Mouse (Mus musculus) testis, adult 2 months (tissue): ENCODE data around the gene 1810043G02Rik. TPM values are rescaled to one million over a fixed set of nuclear protein-coding genes. Genes with fewer than 3 reads are reported as not detected.
"Not testable (repeated sequence)": the region's sequence is repeated elsewhere in the genome, so short reads cannot be mapped to it uniquely, and the experiment has no call there.

Experiments
- H3K27ac ChIP-seq: fragments of 200-500 bp; 2 replicates; pipeline ENCODE4 v1.5.1; 2012; ENCODE audit warnings: low read depth, low read length; ENCODE audit not compliant: control insufficient read depth, insufficient read depth
- H3K27me3 ChIP-seq: fragments of 200-500 bp; 2 replicates; pipeline ENCODE4 v1.6.1; 2012; ENCODE audit warnings: mild to moderate bottlenecking, low read length, moderate library complexity; ENCODE audit not compliant: control insufficient read depth, insufficient read depth
- H3K36me3 ChIP-seq: fragments of 200-500 bp; 2 replicates; pipeline ENCODE4 v1.6.1; 2012; ENCODE audit warnings: mild to moderate bottlenecking, low read length; ENCODE audit not compliant: control insufficient read depth, insufficient read depth
- H3K4me1 ChIP-seq: fragments of 200-500 bp; 2 replicates; pipeline ENCODE4 v1.6.1; 2012; ENCODE audit warnings: low read length; ENCODE audit not compliant: control insufficient read depth, insufficient read depth
- H3K4me3 ChIP-seq: fragments of 200-500 bp; 2 replicates; pipeline ENCODE4 v1.5.1; 2012; ENCODE audit warnings: low read depth, mild to moderate bottlenecking, low read length, moderate library complexity, mixed read lengths; ENCODE audit not compliant: control insufficient read depth
- CTCF ChIP-seq: fragments of 200-500 bp; IDR thresholded peaks from 2 replicates; pipeline ENCODE4 v1.5.1; 2012; ENCODE audit warnings: low read depth, mild to moderate bottlenecking, inconsistent platforms, low read length, moderate library complexity; ENCODE audit not compliant: control insufficient read depth, insufficient read depth, insufficient replicate concordance
- POLR2A ChIP-seq: fragments of 200-500 bp; IDR thresholded peaks from 2 replicates; pipeline ENCODE4 v1.6.1; 2012; ENCODE audit warnings: low read depth, mild to moderate bottlenecking, inconsistent platforms, low read length, moderate library complexity; ENCODE audit not compliant: control insufficient read depth
- polyA plus RNA-seq: library from polyadenylated mRNA; depleted of rRNA; stranded (reverse); fragments of >200 nt; gene quantifications from 2 replicates; pipeline ENCODE4 v1.2.3, GENCODE M21; 2012; rRNA removed

The 1810043G02Rik gene
- 61.7 and 72.6 TPM in 2 replicates for polyA plus RNA-seq

DNA sequence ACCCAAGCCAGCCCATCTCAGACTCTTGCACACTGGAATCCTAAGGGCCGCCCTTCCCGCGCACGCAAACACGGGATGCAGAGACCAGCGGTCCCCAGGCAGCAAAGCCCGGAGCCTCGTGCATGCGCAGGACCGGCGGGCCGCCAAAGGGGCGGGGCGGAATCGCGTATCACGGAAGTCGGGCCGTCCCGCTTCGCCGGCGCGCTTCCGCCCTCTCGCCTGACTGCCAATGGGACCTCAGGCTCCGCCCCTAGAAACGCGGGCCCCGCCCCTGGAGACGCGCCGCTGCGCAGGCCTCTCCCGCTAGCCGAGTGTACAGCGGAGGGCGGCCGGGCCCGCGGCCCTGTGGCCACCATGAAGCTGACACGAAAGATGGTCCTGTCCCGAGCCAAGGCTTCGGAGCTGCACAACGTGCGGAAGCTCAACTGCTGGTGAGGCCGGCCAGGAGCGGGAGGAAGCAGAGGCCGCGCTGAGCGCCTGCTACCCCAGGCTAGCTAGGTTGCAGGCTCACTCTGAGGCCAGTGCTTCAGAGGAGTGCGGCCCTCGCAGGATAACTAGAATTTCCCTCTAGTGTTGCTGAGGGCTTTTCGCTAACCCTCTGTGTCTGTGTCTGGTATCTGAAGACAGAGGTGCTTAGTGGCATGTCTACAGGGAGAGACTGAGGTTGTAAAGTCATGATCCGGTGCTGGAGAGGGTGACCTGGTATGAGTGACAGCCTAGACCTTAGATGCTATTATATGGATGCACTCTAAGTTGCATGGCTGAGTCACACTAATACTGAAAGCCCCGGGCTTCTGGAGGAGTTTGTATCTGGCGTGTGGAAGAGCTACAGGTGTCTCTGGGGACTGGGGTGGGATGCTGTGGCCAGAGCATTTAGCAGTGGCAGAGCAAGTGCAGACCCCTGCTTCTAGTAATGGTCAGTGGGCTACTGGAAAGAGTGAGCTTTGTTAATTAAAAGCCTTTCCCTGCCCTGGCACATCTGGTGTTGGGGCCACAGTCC, at the start of gene 1810043G02Rik:
1810043G02Rik (plus strand) TSS at position 174 of the 1,000 bp plus-strand sequence.
- peak within 1 kb of the TSS; percentile 95 for H3K4me3 ChIP-seq
- peaks cover 2% of the 10 kb centered on the region for H3K4me1 ChIP-seq
- H3K36me3 ChIP-seq = no peaks in the 10 kb centered on the region
- H3K27me3 ChIP-seq = no peaks in the 10 kb centered on the region
- no peak within 1 kb of the TSS for H3K27ac ChIP-seq
- no peak for TF ChIP-seq CTCF
- peak; percentile 66 for TF ChIP-seq POLR2A

DNA sequence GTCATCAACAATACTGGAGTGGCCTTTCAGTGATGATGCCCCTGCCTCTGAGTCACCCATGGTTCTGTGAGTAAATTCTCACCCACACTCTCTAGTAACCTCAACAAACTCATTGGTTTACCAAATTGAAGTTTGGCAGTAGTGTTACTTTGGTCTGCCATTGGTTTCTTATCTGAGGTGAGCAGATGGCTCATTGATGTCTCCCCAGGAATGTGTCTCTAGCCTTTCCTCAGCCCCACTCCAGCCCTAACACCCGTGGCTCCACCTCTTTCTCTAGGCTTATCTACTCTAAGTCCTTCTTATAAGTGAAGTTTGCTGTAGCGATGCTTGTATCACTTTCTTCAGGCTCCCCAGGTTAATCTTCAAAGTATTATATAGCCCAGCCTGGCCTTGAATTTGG, 38.6 kb upstream of the 1810043G02Rik start:
- no peaks in the 10 kb centered on the region for H3K36me3 ChIP-seq
- no peak overlapping the region for H3K4me3 ChIP-seq

GRCm38 (mm10) chr10:77950468-77950867, 27.9 kb upstream of the 1810043G02Rik start:
- H3K36me3 ChIP-seq, H3K27ac ChIP-seq, H3K27me3 ChIP-seq: not testable (repeated sequence)

More for the DNA sequence above, 38.6 kb upstream of the 1810043G02Rik start:
- H3K27ac ChIP-seq = no peak overlapping the region
- TF ChIP-seq POLR2A (no peak), CTCF (no peak)
- no peaks in the 10 kb centered on the region for H3K4me1 ChIP-seq
- H3K27me3 ChIP-seq = no peaks in the 10 kb centered on the region

GRCm38 (mm10) chr10:77962725-77963124, 15.6 kb upstream of the 1810043G02Rik start:
- no peaks in the 10 kb centered on the region for H3K36me3 ChIP-seq
- no peaks in the 10 kb centered on the region for H3K27me3 ChIP-seq
- no peaks in the 10 kb centered on the region for H3K4me1 ChIP-seq
- H3K4me3 ChIP-seq = no peak overlapping the region
- H3K27ac ChIP-seq = no peak overlapping the region
- TF ChIP-seq POLR2A (no peak), CTCF (no peak)

More at GRCm38 (mm10) chr10:77950468-77950867, 27.9 kb upstream of the 1810043G02Rik start:
- H3K4me1 ChIP-seq, H3K4me3 ChIP-seq: not testable (repeated sequence)

GRCm38 (mm10) chr10:77963971-77964370, 14.4 kb upstream of the 1810043G02Rik start:
- H3K27me3 ChIP-seq = no peaks in the 10 kb centered on the region
- TF ChIP-seq CTCF (no peak), POLR2A (no peak)

GRCm38 (mm10) chr10:77969274-77969972, 8.9 kb upstream of the 1810043G02Rik start:
- H3K4me3 ChIP-seq = no peak overlapping the region
- H3K27me3 ChIP-seq = no peaks in the 10 kb centered on the region
- no peak overlapping the region for H3K27ac ChIP-seq
- TF ChIP-seq CTCF (no peak), POLR2A (no peak)
- no peaks in the 10 kb centered on the region for H3K36me3 ChIP-seq
- H3K4me1 ChIP-seq = peaks cover 6% of the 10 kb centered on the region

More at GRCm38 (mm10) chr10:77963971-77964370, 14.4 kb upstream of the 1810043G02Rik start:
- no peak overlapping the region for H3K4me3 ChIP-seq
- no peaks in the 10 kb centered on the region for H3K4me1 ChIP-seq
- H3K27ac ChIP-seq = no peak overlapping the region
- H3K36me3 ChIP-seq = no peaks in the 10 kb centered on the region

DNA sequence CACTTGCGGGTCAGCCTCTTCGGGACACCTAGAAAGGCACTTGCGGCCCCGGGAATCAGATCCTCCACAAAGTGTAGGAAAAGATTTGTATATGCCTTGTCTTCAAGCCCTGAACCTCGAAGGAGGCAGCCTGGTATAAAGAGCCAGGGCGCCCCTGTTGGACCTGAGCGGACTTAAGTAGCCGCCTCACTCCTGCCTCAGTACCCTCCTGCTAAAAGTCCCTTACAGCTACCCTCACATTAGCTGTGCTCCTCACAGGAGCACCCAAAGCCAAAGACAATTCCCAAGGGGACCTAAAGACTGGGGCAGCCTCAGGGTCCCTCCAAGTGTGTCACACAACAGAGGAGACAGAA, 8.4 kb upstream of the 1810043G02Rik start:
- Histone ChIP-seq H3K27ac (no peak overlapping the region), H3K4me3 (no peak overlapping the region), H3K27me3 (no peaks in the 10 kb centered on the region), H3K36me3 (no peaks in the 10 kb centered on the region), H3K4me1 (peaks cover 6% of the 10 kb centered on the region)
- TF ChIP-seq POLR2A (no peak), CTCF (no peak)
